Mouse (Mus musculus) hindbrain, postnatal 0 days (tissue): Measurements from ENCODE around the gene Speg. TPM values are rescaled to one million over a fixed set of nuclear protein-coding genes. Genes with fewer than 3 reads are reported as not detected.

Experiments
- ATAC-seq: fragments of 200-750 bp; cut with Nextera tagmentation; 2 replicates; pipeline ENCODE4 v1.8.0; 2017; ENCODE audit warnings: mild to moderate bottlenecking, moderate TSS enrichment, moderate library complexity
- DNase-seq: peaks from one replicate; pipeline ENCODE4 v3.0.0-alpha.2; 2015; ENCODE audit warnings: low spot score
- H3K27ac ChIP-seq: fragments of 300-500 bp; sonication (generic); 2 replicates; pipeline ENCODE4 v1.5.1; 2014; ENCODE audit warnings: mild to moderate bottlenecking
- H3K27me3 ChIP-seq: fragments of 300-500 bp; sonication (generic); 2 replicates; pipeline ENCODE4 v1.6.1; 2014; ENCODE audit warnings: low read length, mixed read lengths; ENCODE audit not compliant: insufficient read depth
- H3K36me3 ChIP-seq: fragments of 300-500 bp; sonication (generic); 2 replicates; pipeline ENCODE4 v1.6.1; 2014; ENCODE audit warnings: low read length, mixed read lengths; ENCODE audit not compliant: insufficient read depth
- H3K4me1 ChIP-seq: fragments of 300-500 bp; sonication (generic); 2 replicates; pipeline ENCODE4 v1.6.1; 2014; ENCODE audit warnings: antibody characterized with exemption, low read length, mixed read lengths; ENCODE audit not compliant: insufficient read depth
- H3K4me2 ChIP-seq: fragments of 300-500 bp; sonication (generic); 2 replicates; pipeline ENCODE4 v1.6.1; 2014; ENCODE audit warnings: low read depth, mild to moderate bottlenecking, low read length, moderate library complexity, mixed read lengths
- H3K4me3 ChIP-seq: fragments of 300-500 bp; sonication (generic); 2 replicates; pipeline ENCODE4 v1.5.1; 2014; ENCODE audit warnings: low read length
- H3K9ac ChIP-seq: fragments of 300-500 bp; sonication (generic); replicated peaks from 2 replicates; pipeline ENCODE4 v1.6.1; 2014; ENCODE audit warnings: mild to moderate bottlenecking, low read length, moderate library complexity, mixed read lengths
- H3K9me3 ChIP-seq: fragments of 300-500 bp; sonication (generic); 2 replicates; pipeline ENCODE4 v1.6.1; 2016; ENCODE audit warnings: low read length, mixed read lengths
- CTCF ChIP-seq: IDR thresholded peaks from 2 replicates; pipeline ENCODE4 v1.5.1; 2016; ENCODE audit warnings: antibody characterized with exemption, control low read depth, low read depth
- WGBS: fragments of 180-500 bp; shearing (Covaris S2); extraction: QIAGEN DNeasy Blood & Tissue Kit; methylation state at CpG from one replicate; pipeline ENCODE4 v1.1.7; 2014; 5-methylcytosine and 5-hydroxymethylcytosine counted together
- polyA plus RNA-seq: library from polyadenylated mRNA; unstranded; fragments of >200 nt; fragmentation: Nextera tagmentation; extraction: Ambion mirVana; gene quantifications from 2 replicates; pipeline ENCODE4 v1.2.1, GENCODE M21; 2015
- total RNA-seq: library from RNA; depleted of rRNA; stranded (reverse); fragments of >200 nt; gene quantifications from 2 replicates; pipeline ENCODE4 v1.2.3, GENCODE M21; 2014

Gene Speg
- total and polyA plus RNA-seq, 2 experiments from 2014 or later, result 19.9 to 50.4 TPM

- Histone ChIP-seq H3K4me1 (no peaks in the 10 kb centered on the region), H3K27me3 (peaks cover 35% of the 10 kb centered on the region), H3K4me3 (peak overlapping the region; percentile 29), H3K9me3 (no peaks in the 10 kb centered on the region), H3K4me2 (peak overlapping the region; percentile 45), H3K9ac (0 out of 2 replicates have a peak overlapping the region, but pooled peaks have one; percentile 13), H3K27ac (no peak overlapping the region), H3K36me3 (no peaks in the 10 kb centered on the region)
- no peak for TF ChIP-seq CTCF
- ATAC-seq (no peak), DNase-seq (no peak)
- WGBS, result 14% methylated on average over 31 of the region's 32 CpGs
These were observed 47.2 kb downstream of the Speg start for GRCm38 (mm10) chr1:75422216-75422822.

GRCm38 (mm10) chr1:75422823-75423471, 47.9 kb downstream of the Speg start:
- DNase-seq (peak; percentile 41), ATAC-seq (no peak)
- WGBS, result 4% methylated on average over 66 of the region's 71 CpGs

GRCm38 (mm10) chr1:75423780-75424390, 48.8 kb downstream of the Speg start:
- H3K27me3 ChIP-seq, result peaks cover 35% of the 10 kb centered on the region

More at GRCm38 (mm10) chr1:75422823-75423471, 47.9 kb downstream of the Speg start:
- no peak overlapping the region for H3K27ac ChIP-seq
- peak overlapping the region; percentile 45 for H3K4me2 ChIP-seq
- H3K27me3 ChIP-seq, result peaks cover 35% of the 10 kb centered on the region
- H3K9ac ChIP-seq, result 0 out of 2 replicates have a peak overlapping the region, but pooled peaks have one; percentile 13
- peak overlapping the region; percentile 29 for H3K4me3 ChIP-seq
- TF ChIP-seq CTCF, result no peak
- no peaks in the 10 kb centered on the region for H3K9me3 ChIP-seq
- H3K36me3 ChIP-seq, result no peaks in the 10 kb centered on the region
- H3K4me1 ChIP-seq, result no peaks in the 10 kb centered on the region

GRCm38 (mm10) chr1:75425796-75426471, 50.8 kb downstream of the Speg start:
- no peaks in the 10 kb centered on the region for H3K9me3 ChIP-seq
- H3K27me3 ChIP-seq, result peaks cover 26% of the 10 kb centered on the region
- no peak overlapping the region for H3K27ac ChIP-seq
- H3K4me2 ChIP-seq, result no peak overlapping the region
- no peak for ATAC-seq
- 35% methylated on average over 10 of the region's 10 CpGs for WGBS
- no peak overlapping the region for H3K4me3 ChIP-seq
- no peaks in the 10 kb centered on the region for H3K36me3 ChIP-seq
- peak; percentile 71 for TF ChIP-seq CTCF
- DNase-seq, result peak; percentile 73
- no peaks in the 10 kb centered on the region for H3K4me1 ChIP-seq
- no peak overlapping the region for H3K9ac ChIP-seq

More at GRCm38 (mm10) chr1:75423780-75424390, 48.8 kb downstream of the Speg start:
- Histone ChIP-seq H3K27ac (no peak overlapping the region), H3K9me3 (no peaks in the 10 kb centered on the region), H3K4me1 (no peaks in the 10 kb centered on the region), H3K36me3 (no peaks in the 10 kb centered on the region), H3K9ac (no peak overlapping the region), H3K4me3 (no peak overlapping the region), H3K4me2 (no peak overlapping the region)
- WGBS, result 58% methylated on average over 11 of the region's 11 CpGs
- TF ChIP-seq CTCF, result no peak
- no peak for ATAC-seq
- DNase-seq, result no peak

- H3K9me3 ChIP-seq, result no peaks in the 10 kb centered on the region
- 7% methylated on average over 28 of the region's 28 CpGs for WGBS
- H3K4me3 ChIP-seq, result peak within 1 kb of the TSS; percentile 50
- peak; percentile 89 for ATAC-seq
- peak within 1 kb of the TSS; percentile 76; the same call in 1 of the 2 replicates for H3K27ac ChIP-seq
- no peaks in the 10 kb centered on the region for H3K36me3 ChIP-seq
- peak within 1 kb of the TSS; percentile 68 for H3K4me2 ChIP-seq
- no peaks in the 10 kb centered on the region for H3K27me3 ChIP-seq
- TF ChIP-seq CTCF, result no peak
- H3K4me1 ChIP-seq, result no peaks in the 10 kb centered on the region
- DNase-seq, result peak; percentile 91
- H3K9ac ChIP-seq, result peak within 1 kb of the TSS; percentile 67
These were observed 60.6 kb downstream of the Speg start, which contains the start of gene Gmppa for GRCm38 (mm10) chr1:75435475-75436328. Gene Gmppa (plus strand): TSS chr1:75435930.

- no peak overlapping the region for H3K4me2 ChIP-seq
- 79% methylated on average over 8 of the region's 9 CpGs for WGBS
- peaks cover 17% of the 10 kb centered on the region for H3K4me1 ChIP-seq
- no peak for TF ChIP-seq CTCF
- no peaks in the 10 kb centered on the region for H3K9me3 ChIP-seq
- H3K9ac ChIP-seq, result no peak overlapping the region
- H3K36me3 ChIP-seq, result no peaks in the 10 kb centered on the region
- DNase-seq (no peak), ATAC-seq (no peak)
- no peak overlapping the region for H3K27ac ChIP-seq
- no peaks in the 10 kb centered on the region for H3K27me3 ChIP-seq
- H3K4me3 ChIP-seq, result no peak overlapping the region
These were observed 63.7 kb downstream of the Speg start for GRCm38 (mm10) chr1:75438782-75439181.
